Mouse (Mus musculus): ENCODE measurements around the gene Alkbh2. TPM values are rescaled to one million over a fixed set of nuclear protein-coding genes. Genes with fewer than 3 reads are reported as not detected.

Gene Alkbh2
- polyA plus RNA-seq, 1 experiment: 9.6 TPM

GRCm38 (mm10) chr5:114172936-114173335 lies 44.9 kb upstream of the Alkbh2 start:
- WGBS: 92% methylated on average over 3 of the region's 3 CpGs
- no peak overlapping the region for H3K4me3 ChIP-seq (ENCODE audit: insufficient read depth, low read depth, low read length)
- no peaks in the 10 kb centered on the region for H3K36me3 ChIP-seq (ENCODE audit: control insufficient read depth, insufficient read depth, low read length)
- TF ChIP-seq POLR2A (IDR thresholded peaks at IDR 0.05; ENCODE audit: low read depth, low read length) (no peak), CTCF (conservative IDR thresholded peaks at IDR 0.05; ENCODE audit: insufficient read depth, insufficient read length, low read depth, low read length) (no peak)
- H3K27me3 ChIP-seq (replicated peaks; ENCODE audit: control insufficient read depth, insufficient read depth, low read length): no peaks in the 10 kb centered on the region
- no peak for DNase-seq
- peaks cover 4% of the 10 kb centered on the region; the same call in 1 of the 2 replicates for H3K4me1 ChIP-seq (ENCODE audit: control insufficient read depth, insufficient read depth, low read length)
- H3K27ac ChIP-seq (ENCODE audit: insufficient read depth, low read depth, low read length): no peak overlapping the region

- no peaks in the 10 kb centered on the region for H3K4me1 ChIP-seq (ENCODE audit: control insufficient read depth, insufficient read depth, low read length)
- H3K27me3 ChIP-seq (replicated peaks; ENCODE audit: control insufficient read depth, insufficient read depth, low read length): no peaks in the 10 kb centered on the region
- TF ChIP-seq CTCF (conservative IDR thresholded peaks at IDR 0.05; ENCODE audit: insufficient read depth, insufficient read length, low read depth, low read length) (no peak), POLR2A (IDR thresholded peaks at IDR 0.05; ENCODE audit: low read depth, low read length) (no peak)
- H3K4me3 ChIP-seq (ENCODE audit: insufficient read depth, low read depth, low read length): no peak overlapping the region
- WGBS: 87% methylated on average over 7 of the region's 7 CpGs
- no peak for DNase-seq
- no peak overlapping the region for H3K27ac ChIP-seq (ENCODE audit: insufficient read depth, low read depth, low read length)
- no peaks in the 10 kb centered on the region for H3K36me3 ChIP-seq (ENCODE audit: control insufficient read depth, insufficient read depth, low read length)
These were observed 42.3 kb upstream of the Alkbh2 start for GRCm38 (mm10) chr5:114170345-114170744.

GRCm38 (mm10) chr5:114163117-114163696 lies 35.2 kb upstream of the Alkbh2 start:
- Histone ChIP-seq H3K27me3 (replicated peaks; ENCODE audit: control insufficient read depth, insufficient read depth, low read length) (no peaks in the 10 kb centered on the region), H3K27ac (ENCODE audit: insufficient read depth, low read depth, low read length) (no peak overlapping the region), H3K36me3 (ENCODE audit: control insufficient read depth, insufficient read depth, low read length) (no peaks in the 10 kb centered on the region), H3K4me1 (ENCODE audit: control insufficient read depth, insufficient read depth, low read length) (peaks cover 7% of the 10 kb centered on the region; the same call in 1 of the 2 replicates), H3K4me3 (ENCODE audit: insufficient read depth, low read depth, low read length) (no peak overlapping the region)
- TF ChIP-seq POLR2A (IDR thresholded peaks at IDR 0.05; ENCODE audit: low read depth, low read length) (no peak), CTCF (conservative IDR thresholded peaks at IDR 0.05; ENCODE audit: insufficient read depth, insufficient read length, low read depth, low read length) (no peak)
- DNase-seq: no peak
- 64% methylated on average over 6 of the region's 6 CpGs for WGBS

DNA sequence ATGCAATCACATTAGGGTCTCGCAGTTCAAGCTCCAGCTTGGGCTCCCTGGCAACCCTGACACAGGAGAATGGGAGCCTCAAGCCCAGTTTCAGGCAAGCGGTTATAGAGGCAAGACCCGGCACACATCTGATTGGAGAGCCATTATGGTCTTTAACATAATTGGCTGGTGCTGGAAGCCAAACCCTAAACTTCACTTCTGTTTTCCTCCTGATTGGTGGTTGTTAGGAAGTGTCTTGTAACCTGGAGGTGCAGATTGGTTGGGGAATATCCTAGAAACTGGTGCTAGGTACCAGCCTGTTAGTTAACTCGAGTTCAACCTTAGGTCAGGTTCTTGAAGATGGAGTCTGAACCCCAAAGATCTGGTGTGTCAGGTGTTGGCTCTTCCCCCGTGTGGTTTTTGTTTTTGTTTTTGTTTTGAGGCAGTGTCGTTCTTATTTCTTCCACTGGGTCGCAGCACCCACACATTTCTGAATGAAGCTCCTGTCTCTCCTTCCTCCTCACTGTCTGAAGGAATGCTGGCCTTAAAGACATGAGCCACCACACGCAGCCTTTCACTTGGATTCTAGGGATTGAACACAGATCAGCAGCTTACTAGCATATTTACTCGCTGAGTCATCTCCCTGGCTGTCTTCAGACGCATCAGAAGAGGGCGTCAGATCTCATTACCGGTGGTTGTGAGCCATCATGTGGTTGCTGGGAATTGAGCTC lies 34.2 kb upstream of the Alkbh2 start:
- H3K27ac ChIP-seq (ENCODE audit: insufficient read depth, low read depth, low read length): peak overlapping the region; percentile 63; the same call in 1 of the 2 replicates
- no peaks in the 10 kb centered on the region for H3K36me3 ChIP-seq (ENCODE audit: control insufficient read depth, insufficient read depth, low read length)
- no peaks in the 10 kb centered on the region for H3K27me3 ChIP-seq (replicated peaks; ENCODE audit: control insufficient read depth, insufficient read depth, low read length)
- 54% methylated on average over 12 of the region's 12 CpGs for WGBS
- DNase-seq: no peak
- peaks cover 7% of the 10 kb centered on the region; the same call in 1 of the 2 replicates for H3K4me1 ChIP-seq (ENCODE audit: control insufficient read depth, insufficient read depth, low read length)
- no peak for TF ChIP-seq POLR2A (IDR thresholded peaks at IDR 0.05; ENCODE audit: low read depth, low read length)
- 0 out of 2 replicates have a peak, but pooled peaks have one; percentile 12 for TF ChIP-seq CTCF (conservative IDR thresholded peaks at IDR 0.05; ENCODE audit: insufficient read depth, insufficient read length, low read depth, low read length)
- H3K4me3 ChIP-seq (ENCODE audit: insufficient read depth, low read depth, low read length): no peak overlapping the region

DNA sequence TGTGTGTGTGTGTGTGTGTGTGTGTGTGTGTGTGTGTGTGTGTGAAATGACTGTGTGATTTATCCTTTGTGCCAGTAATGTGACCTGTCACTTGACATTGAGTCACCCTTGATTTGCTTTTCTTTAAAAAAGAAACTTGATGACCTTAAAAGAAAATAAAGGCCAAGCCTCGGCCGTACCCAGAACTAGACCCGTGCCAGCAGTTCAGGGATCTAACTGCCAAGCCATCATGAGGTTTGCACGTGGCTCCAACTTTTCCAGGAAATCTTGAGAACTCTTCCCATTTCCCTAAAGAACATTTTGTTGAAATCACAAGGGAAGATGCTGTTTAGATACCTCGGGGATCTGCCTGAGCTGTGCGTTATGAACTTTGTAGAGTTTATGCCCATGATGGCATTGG lies 33.4 kb upstream of the Alkbh2 start:
- Histone ChIP-seq H3K36me3 (ENCODE audit: control insufficient read depth, insufficient read depth, low read length) (no peaks in the 10 kb centered on the region), H3K27ac (ENCODE audit: insufficient read depth, low read depth, low read length) (peak overlapping the region; percentile 63; the same call in 1 of the 2 replicates), H3K4me1 (ENCODE audit: control insufficient read depth, insufficient read depth, low read length) (peaks cover 7% of the 10 kb centered on the region; the same call in 1 of the 2 replicates), H3K27me3 (replicated peaks; ENCODE audit: control insufficient read depth, insufficient read depth, low read length) (no peaks in the 10 kb centered on the region), H3K4me3 (ENCODE audit: insufficient read depth, low read depth, low read length) (no peak overlapping the region)
- 44% methylated on average over 6 of the region's 6 CpGs for WGBS
- peak; percentile 46 for DNase-seq
- TF ChIP-seq CTCF (conservative IDR thresholded peaks at IDR 0.05; ENCODE audit: insufficient read depth, insufficient read length, low read depth, low read length): no peak
- TF ChIP-seq POLR2A (IDR thresholded peaks at IDR 0.05; ENCODE audit: low read depth, low read length): no peak

DNA sequence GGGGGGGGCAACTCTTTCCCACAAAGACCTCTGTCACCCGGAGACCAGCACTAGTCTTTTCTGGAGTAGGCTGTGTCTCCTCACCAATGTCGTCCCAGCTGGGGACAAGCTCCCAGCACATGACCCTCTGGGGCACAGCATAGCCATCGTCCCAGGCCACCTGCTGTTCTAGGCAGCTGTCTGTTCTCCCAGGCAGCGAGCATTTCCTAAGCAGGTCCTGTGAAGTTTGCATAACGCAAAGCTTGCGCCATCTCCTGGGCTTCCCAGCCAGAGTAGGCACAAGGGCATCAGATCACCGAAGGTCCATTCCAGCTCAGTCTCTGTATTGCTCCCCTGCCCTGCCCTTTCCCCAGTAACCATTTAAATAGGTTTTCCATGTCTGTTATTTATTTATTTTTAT lies 29.2 kb upstream of the Alkbh2 start:
- no peak overlapping the region for H3K27ac ChIP-seq (ENCODE audit: insufficient read depth, low read depth, low read length)
- peaks cover 10% of the 10 kb centered on the region; the same call in 1 of the 2 replicates for H3K4me1 ChIP-seq (ENCODE audit: control insufficient read depth, insufficient read depth, low read length)
- no peaks in the 10 kb centered on the region for H3K36me3 ChIP-seq (ENCODE audit: control insufficient read depth, insufficient read depth, low read length)
- H3K27me3 ChIP-seq (replicated peaks; ENCODE audit: control insufficient read depth, insufficient read depth, low read length): no peaks in the 10 kb centered on the region
- TF ChIP-seq CTCF (conservative IDR thresholded peaks at IDR 0.05; ENCODE audit: insufficient read depth, insufficient read length, low read depth, low read length): no peak; the same call in 1 of the 2 replicates
- no peak for TF ChIP-seq POLR2A (IDR thresholded peaks at IDR 0.05; ENCODE audit: low read depth, low read length)
- DNase-seq: no peak
- WGBS: 73% methylated on average over 7 of the region's 7 CpGs
- H3K4me3 ChIP-seq (ENCODE audit: insufficient read depth, low read depth, low read length): no peak overlapping the region
